Mouse (Mus musculus): Measurements from ENCODE around the gene Hoxa4. TPM values are rescaled to one million over a fixed set of nuclear protein-coding genes. Genes with fewer than 3 reads are reported as not detected.

The Hoxa4 gene
- polyA plus RNA-seq, 1 experiment from 2014 or later, result not detected

DNA sequence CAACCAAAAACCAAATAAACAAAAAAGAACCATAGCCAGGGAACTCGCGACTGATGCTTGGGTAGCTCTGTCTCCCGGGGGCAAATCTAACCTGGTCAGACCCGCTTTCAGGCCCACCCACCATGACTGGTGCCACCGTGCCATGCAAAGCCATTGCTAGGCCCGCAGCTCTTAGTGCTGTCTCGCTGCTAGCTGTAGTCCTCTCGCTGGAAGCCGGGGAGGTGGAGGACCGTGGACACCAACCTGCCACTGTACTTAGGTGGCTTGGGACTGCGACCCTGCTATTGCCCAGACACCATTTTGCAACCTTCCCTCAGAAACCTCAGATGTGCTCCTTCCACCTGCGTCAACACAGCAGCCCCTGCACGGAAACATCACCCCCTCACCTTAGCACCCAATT, 20.4 kb upstream of the Hoxa4 start:
- peaks cover 2% of the 10 kb centered on the region; the same call in 1 of the 2 replicates for H3K4me1 ChIP-seq (ENCODE audit: control insufficient read depth, insufficient read depth, low read length)
- no peak overlapping the region for H3K4me2 ChIP-seq (ENCODE audit: low read length)
- peaks cover 87% of the 10 kb centered on the region for H3K27me3 ChIP-seq (ENCODE audit: control insufficient read depth, insufficient read depth, low read depth, low read length)
- no peak overlapping the region for H3K4me3 ChIP-seq (ENCODE audit: low read depth, low read length)
- 6% methylated on average over 13 of the region's 13 CpGs for WGBS
- H3K27ac ChIP-seq (ENCODE audit: low read length), result no peak overlapping the region
- H3K36me3 ChIP-seq (ENCODE audit: control insufficient read depth, insufficient read depth, low read length), result no peaks in the 10 kb centered on the region
- H3K9me3 ChIP-seq (replicated peaks; ENCODE audit: control insufficient read depth, low read length, poor library complexity, severe bottlenecking), result no peaks in the 10 kb centered on the region
- no peak for ATAC-seq
- H3K9ac ChIP-seq (ENCODE audit: low read depth, low read length), result no peak overlapping the region

DNA sequence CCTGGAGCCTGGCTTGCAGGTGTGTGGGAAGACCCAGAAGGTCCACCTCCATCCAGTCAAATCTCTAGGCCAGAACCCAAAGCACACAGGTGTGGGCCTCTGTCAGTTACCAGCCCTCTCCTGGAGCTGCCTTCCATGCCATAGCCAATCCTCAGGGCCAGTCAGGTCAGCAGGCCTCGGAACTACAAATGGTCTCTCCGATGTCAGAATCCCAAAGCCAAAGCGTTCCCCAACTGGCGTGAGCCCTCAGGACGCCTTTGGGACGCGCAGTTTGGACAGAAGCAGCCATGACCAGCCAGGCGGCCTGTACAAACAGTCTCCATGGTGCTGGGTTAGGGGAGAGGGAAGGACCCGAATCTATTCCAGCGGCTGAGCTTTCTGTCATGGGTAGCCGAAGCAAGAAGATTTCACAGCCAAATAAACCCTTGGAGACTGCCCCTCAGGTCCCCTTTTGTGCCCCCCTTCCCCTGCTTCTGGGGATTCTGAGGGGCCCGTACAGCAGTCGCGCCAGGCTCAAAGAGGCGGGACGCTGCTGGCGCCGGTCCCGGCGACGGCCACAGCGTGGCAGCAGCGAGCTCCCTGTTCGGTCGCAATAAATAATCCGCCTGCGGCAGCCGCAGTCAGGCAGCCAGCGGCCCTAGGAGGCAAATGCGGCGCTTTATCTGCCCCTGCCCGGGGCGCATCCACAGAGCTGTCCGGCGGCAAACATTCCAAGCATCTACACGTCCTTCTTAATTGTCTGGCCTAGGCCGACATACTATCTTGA, 19.8 kb upstream of the Hoxa4 start:
- Histone ChIP-seq H3K27me3 (ENCODE audit: control insufficient read depth, insufficient read depth, low read depth, low read length) (peaks cover 88% of the 10 kb centered on the region), H3K4me1 (ENCODE audit: control insufficient read depth, insufficient read depth, low read length) (peaks cover 2% of the 10 kb centered on the region; the same call in 1 of the 2 replicates), H3K4me3 (ENCODE audit: low read depth, low read length) (no peak overlapping the region), H3K36me3 (ENCODE audit: control insufficient read depth, insufficient read depth, low read length) (no peaks in the 10 kb centered on the region), H3K27ac (ENCODE audit: low read length) (no peak overlapping the region), H3K9ac (ENCODE audit: low read depth, low read length) (no peak overlapping the region), H3K4me2 (ENCODE audit: low read length) (no peak overlapping the region), H3K9me3 (replicated peaks; ENCODE audit: control insufficient read depth, low read length, poor library complexity, severe bottlenecking) (no peaks in the 10 kb centered on the region)
- ATAC-seq, result 0 out of 2 replicates have a peak, but pooled peaks have one; percentile 11
- WGBS, result 1% methylated on average over 37 of the region's 37 CpGs

DNA sequence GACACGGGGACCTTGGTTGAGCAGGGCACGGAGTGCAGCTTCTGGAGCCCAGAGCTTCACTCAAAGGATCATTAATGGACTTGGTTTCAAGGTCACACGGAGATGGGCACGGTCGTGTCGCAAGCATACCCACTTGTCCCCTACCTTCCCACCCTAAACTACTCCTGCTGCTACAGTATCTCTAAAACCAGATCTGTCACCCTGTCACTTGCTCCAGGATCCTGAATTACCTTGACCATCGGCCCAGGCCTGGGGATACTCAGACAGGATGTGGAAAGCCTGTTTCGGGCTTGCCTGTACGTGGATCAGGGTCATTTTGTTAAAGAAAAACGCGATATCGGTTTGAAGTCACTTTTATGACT, 18.1 kb upstream of the Hoxa4 start:
- Histone ChIP-seq H3K9me3 (replicated peaks; ENCODE audit: control insufficient read depth, low read length, poor library complexity, severe bottlenecking) (no peaks in the 10 kb centered on the region), H3K36me3 (ENCODE audit: control insufficient read depth, insufficient read depth, low read length) (no peaks in the 10 kb centered on the region), H3K4me1 (ENCODE audit: control insufficient read depth, insufficient read depth, low read length) (peaks cover 2% of the 10 kb centered on the region; the same call in 1 of the 2 replicates), H3K9ac (ENCODE audit: low read depth, low read length) (no peak overlapping the region), H3K27ac (ENCODE audit: low read length) (no peak overlapping the region), H3K4me2 (ENCODE audit: low read length) (no peak overlapping the region), H3K4me3 (ENCODE audit: low read depth, low read length) (no peak overlapping the region), H3K27me3 (ENCODE audit: control insufficient read depth, insufficient read depth, low read depth, low read length) (peaks cover 86% of the 10 kb centered on the region)
- no peak for ATAC-seq
- WGBS, result 7% methylated on average over 12 of the region's 12 CpGs

DNA sequence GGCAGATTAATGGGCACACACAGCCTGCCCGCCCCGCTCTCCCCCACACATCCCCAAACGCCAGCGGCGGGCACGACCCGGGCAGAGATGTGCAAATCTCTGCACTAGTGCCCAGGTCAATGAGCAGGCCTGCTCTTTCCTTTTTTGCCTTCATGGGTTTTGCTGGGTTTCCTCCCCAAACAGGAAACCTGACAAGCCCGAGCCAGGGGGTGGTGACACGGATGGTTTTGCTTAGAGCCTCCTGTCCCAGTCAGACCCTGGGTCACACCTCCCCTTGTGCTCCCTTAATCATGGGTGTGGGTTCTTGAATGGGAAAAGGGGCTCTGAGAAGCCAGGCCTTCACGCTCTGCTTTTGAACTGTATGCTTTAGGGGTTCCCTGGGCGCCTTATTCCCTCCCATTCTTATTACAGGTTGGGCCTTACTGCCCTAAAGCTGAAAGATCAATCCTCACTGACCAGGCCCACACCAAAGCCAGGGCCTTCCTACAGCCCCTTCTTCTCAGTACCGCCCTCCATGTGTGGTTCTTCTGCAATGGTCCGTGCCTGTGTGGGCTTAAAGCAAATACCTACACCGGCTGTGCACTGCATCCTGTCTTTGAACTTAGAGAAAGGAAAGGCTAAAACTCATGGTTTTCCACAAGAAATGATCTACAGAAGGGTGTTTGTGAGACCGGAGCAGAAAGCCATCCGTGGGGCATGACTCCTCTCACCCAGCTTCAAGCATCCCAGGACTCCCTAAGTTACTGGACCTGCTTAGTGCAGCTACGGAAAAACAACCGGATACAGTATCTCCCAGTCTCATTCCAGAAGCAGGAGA, 17.5 kb upstream of the Hoxa4 start:
- peaks cover 86% of the 10 kb centered on the region for H3K27me3 ChIP-seq (ENCODE audit: control insufficient read depth, insufficient read depth, low read depth, low read length)
- H3K9ac ChIP-seq (ENCODE audit: low read depth, low read length), result no peak overlapping the region
- H3K4me3 ChIP-seq (ENCODE audit: low read depth, low read length), result no peak overlapping the region
- ATAC-seq, result no peak
- no peaks in the 10 kb centered on the region for H3K9me3 ChIP-seq (replicated peaks; ENCODE audit: control insufficient read depth, low read length, poor library complexity, severe bottlenecking)
- WGBS, result 3% methylated on average over 18 of the region's 18 CpGs
- no peak overlapping the region for H3K4me2 ChIP-seq (ENCODE audit: low read length)
- no peaks in the 10 kb centered on the region for H3K36me3 ChIP-seq (ENCODE audit: control insufficient read depth, insufficient read depth, low read length)
- peaks cover 2% of the 10 kb centered on the region; the same call in 1 of the 2 replicates for H3K4me1 ChIP-seq (ENCODE audit: control insufficient read depth, insufficient read depth, low read length)
- H3K27ac ChIP-seq (ENCODE audit: low read length), result no peak overlapping the region

DNA sequence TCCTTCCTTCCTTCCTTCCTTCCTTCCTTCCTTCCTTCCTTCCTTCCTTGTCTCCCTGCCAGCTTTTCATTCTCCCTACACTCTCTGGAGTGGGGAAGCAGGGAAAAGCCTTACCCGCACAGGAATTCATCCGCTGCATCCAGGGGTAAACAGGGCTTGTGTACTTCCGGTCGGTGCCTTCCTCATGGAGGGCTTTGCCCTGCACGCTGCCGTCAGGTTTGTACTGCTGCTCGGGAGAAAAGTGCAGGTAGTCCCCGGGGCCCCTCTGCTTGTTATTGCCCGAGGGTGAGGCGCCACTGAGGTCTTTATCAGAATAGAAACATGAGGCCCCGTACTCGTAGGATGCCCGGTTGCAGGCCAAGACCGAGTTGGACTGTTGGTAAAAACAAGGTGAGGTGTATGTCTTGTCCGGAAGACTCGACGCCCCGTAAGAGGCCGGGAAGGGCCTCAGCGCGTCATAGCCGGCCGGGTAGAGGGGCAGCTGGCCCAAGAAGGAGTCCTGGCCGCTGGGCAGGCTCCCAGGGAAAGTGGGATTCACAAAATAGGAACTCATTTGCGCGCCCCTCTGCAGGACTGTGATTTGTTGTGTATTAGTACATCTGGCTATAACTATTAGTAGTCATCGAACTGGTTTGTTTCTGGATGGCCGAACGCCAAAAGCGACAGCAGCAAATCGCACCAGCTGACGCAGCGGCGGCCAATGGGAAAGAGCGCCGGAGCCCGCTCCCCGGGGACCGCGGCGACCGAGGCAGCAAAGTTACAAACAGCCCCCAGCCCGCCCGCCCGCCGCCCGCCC, 16.7 kb upstream of the Hoxa4 start, which contains the start of gene Hoxa6:
Gene Hoxa6, minus strand, starts transcription at position 651 of the 796 bp plus-strand sequence.
- WGBS, result 2% methylated on average over 45 of the region's 47 CpGs
- no peak within 1 kb of the TSS for H3K9ac ChIP-seq (ENCODE audit: low read depth, low read length)
- ATAC-seq, result no peak
- no peaks in the 10 kb centered on the region for H3K9me3 ChIP-seq (replicated peaks; ENCODE audit: control insufficient read depth, low read length, poor library complexity, severe bottlenecking)
- H3K4me1 ChIP-seq (ENCODE audit: control insufficient read depth, insufficient read depth, low read length), result peaks cover 5% of the 10 kb centered on the region; the same call in 1 of the 2 replicates
- H3K27me3 ChIP-seq (ENCODE audit: control insufficient read depth, insufficient read depth, low read depth, low read length), result peaks cover 86% of the 10 kb centered on the region
- H3K27ac ChIP-seq (ENCODE audit: low read length), result no peak within 1 kb of the TSS
- H3K4me2 ChIP-seq (ENCODE audit: low read length), result no peak within 1 kb of the TSS
- no peak within 1 kb of the TSS for H3K4me3 ChIP-seq (ENCODE audit: low read depth, low read length)
- H3K36me3 ChIP-seq (ENCODE audit: control insufficient read depth, insufficient read depth, low read length), result no peaks in the 10 kb centered on the region

DNA sequence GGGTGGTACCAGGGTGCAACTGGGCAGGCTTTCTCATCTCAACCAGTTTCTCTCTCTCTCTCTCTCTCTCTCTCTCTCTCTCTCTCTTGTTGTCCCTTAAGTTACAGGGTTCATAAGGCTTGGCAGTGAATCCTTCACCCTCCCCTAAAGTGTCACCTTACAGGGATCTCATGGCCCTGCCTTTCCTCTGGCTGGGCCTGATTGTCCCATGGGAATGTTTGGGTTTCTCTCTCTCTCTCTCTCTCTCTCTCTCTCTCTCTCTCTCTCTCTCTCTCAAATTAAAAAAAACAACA, 16.1 kb upstream of the Hoxa4 start:
- Histone ChIP-seq H3K4me3 (ENCODE audit: low read depth, low read length) (no peak overlapping the region), H3K4me1 (ENCODE audit: control insufficient read depth, insufficient read depth, low read length) (peaks cover 5% of the 10 kb centered on the region; the same call in 1 of the 2 replicates), H3K27me3 (ENCODE audit: control insufficient read depth, insufficient read depth, low read depth, low read length) (peaks cover 86% of the 10 kb centered on the region)

DNA sequence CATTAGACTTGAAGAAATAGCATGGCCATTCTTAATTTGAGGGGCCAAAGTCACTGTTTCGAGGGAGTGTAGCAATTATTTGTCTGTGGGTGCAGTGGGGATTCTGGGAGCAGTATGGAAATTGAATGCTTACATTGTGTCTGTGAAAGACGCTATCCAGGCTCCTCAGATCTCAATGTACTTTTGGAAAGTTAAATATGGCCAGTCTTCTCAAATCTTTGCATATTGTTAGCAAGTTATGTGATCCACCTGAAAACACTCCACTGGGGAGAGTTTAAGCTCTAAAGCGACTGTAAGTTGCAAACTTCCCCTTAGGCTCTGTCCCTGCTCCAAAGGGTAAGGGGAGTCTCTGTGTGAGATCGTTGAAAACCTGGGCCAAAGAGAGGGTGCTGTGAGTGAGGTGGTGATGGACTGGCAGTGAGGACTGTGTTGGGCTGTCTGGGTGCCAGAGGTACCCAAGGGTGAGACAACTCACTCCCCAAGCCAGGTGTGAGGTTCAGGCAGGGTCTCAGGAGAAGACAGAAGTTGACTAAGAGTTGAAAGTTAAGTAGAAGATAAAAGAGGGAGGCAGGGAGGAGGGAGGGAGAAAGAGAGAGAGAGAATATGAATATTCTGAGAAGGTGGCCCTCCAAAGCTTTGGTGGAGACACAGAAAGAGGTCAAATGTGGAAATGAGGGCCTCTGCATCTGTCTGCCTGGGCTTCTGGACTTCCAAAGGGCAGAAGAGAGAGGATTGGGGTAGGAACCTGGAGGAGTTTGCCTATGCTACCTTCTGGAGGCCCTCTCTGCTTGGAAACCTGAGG, 15.5 kb upstream of the Hoxa4 start:
- 4% methylated on average over 4 of the region's 4 CpGs for WGBS
- Histone ChIP-seq H3K4me2 (ENCODE audit: low read length) (no peak overlapping the region), H3K27ac (ENCODE audit: low read length) (no peak overlapping the region)

More for the DNA sequence above, 16.1 kb upstream of the Hoxa4 start:
- H3K4me2 ChIP-seq (ENCODE audit: low read length), result no peak overlapping the region
- H3K27ac ChIP-seq (ENCODE audit: low read length), result no peak overlapping the region
- no peak overlapping the region for H3K9ac ChIP-seq (ENCODE audit: low read depth, low read length)
- H3K36me3 ChIP-seq (ENCODE audit: control insufficient read depth, insufficient read depth, low read length), result no peaks in the 10 kb centered on the region
- no peaks in the 10 kb centered on the region for H3K9me3 ChIP-seq (replicated peaks; ENCODE audit: control insufficient read depth, low read length, poor library complexity, severe bottlenecking)
- ATAC-seq, result no peak

More for the DNA sequence above, 15.5 kb upstream of the Hoxa4 start:
- Histone ChIP-seq H3K4me1 (ENCODE audit: control insufficient read depth, insufficient read depth, low read length) (peaks cover 5% of the 10 kb centered on the region; the same call in 1 of the 2 replicates), H3K9ac (ENCODE audit: low read depth, low read length) (no peak overlapping the region), H3K9me3 (replicated peaks; ENCODE audit: control insufficient read depth, low read length, poor library complexity, severe bottlenecking) (no peaks in the 10 kb centered on the region), H3K27me3 (ENCODE audit: control insufficient read depth, insufficient read depth, low read depth, low read length) (peaks cover 85% of the 10 kb centered on the region), H3K36me3 (ENCODE audit: control insufficient read depth, insufficient read depth, low read length) (no peaks in the 10 kb centered on the region), H3K4me3 (ENCODE audit: low read depth, low read length) (no peak overlapping the region)
- ATAC-seq, result no peak

All from midbrain, embryonic 16.5 days (tissue).